Mouse (Mus musculus) neural tube, embryonic 14.5 days (tissue): ENCODE measurements around the gene Pogz. TPM values are rescaled to one million over a fixed set of nuclear protein-coding genes. Genes with fewer than 3 reads are reported as not detected.

Experiments used
- ATAC-seq: fragments of 200-750 bp; cut with Nextera tagmentation; 2 replicates; pipeline ENCODE4 v1.8.0; 2017; ENCODE audit warnings: low read depth, mild to moderate bottlenecking, moderate TSS enrichment, moderate library complexity
- H3K27ac ChIP-seq: fragments of 300-500 bp; sonication (generic); 2 replicates; pipeline ENCODE4 v1.5.1; 2014; ENCODE audit warnings: low read depth, mild to moderate bottlenecking, control low read depth, low read length, moderate library complexity, mixed read lengths
- H3K27me3 ChIP-seq: fragments of 300-500 bp; sonication (generic); 2 replicates; pipeline ENCODE4 v1.6.1; 2014; ENCODE audit warnings: low read length; ENCODE audit not compliant: control insufficient read depth, insufficient read depth
- H3K36me3 ChIP-seq: fragments of 300-500 bp; sonication (generic); 2 replicates; pipeline ENCODE4 v1.6.1; 2014; ENCODE audit warnings: low read length, mixed read lengths; ENCODE audit not compliant: control insufficient read depth, insufficient read depth
- H3K4me1 ChIP-seq: fragments of 300-500 bp; sonication (generic); 2 replicates; pipeline ENCODE4 v1.6.1; 2014; ENCODE audit warnings: low read length; ENCODE audit not compliant: control insufficient read depth, insufficient read depth
- H3K4me2 ChIP-seq: fragments of 300-500 bp; sonication (generic); 2 replicates; pipeline ENCODE4 v1.6.1; 2014; ENCODE audit warnings: mild to moderate bottlenecking, low read depth, low read length, control low read depth
- H3K4me3 ChIP-seq: fragments of 300-500 bp; sonication (generic); 2 replicates; pipeline ENCODE4 v1.5.1; 2014; ENCODE audit warnings: low read depth, low read length, control low read depth, mixed read lengths
- H3K9ac ChIP-seq: fragments of 300-500 bp; sonication (generic); replicated peaks from 2 replicates; pipeline ENCODE4 v1.6.1; 2014; ENCODE audit warnings: low read depth, mild to moderate bottlenecking, control low read depth, low read length, mixed read lengths
- H3K9me3 ChIP-seq: fragments of 300-500 bp; sonication (generic); 2 replicates; pipeline ENCODE4 v1.6.1; 2016; ENCODE audit warnings: low read length; ENCODE audit not compliant: control insufficient read depth
- WGBS: fragments of 180-500 bp; shearing (Covaris S2); extraction: QIAGEN DNeasy Blood & Tissue Kit; methylation state at CpG from one replicate; pipeline ENCODE4 v1.1.7; 2014; 5-methylcytosine and 5-hydroxymethylcytosine counted together
- polyA plus RNA-seq: library from polyadenylated mRNA; unstranded; fragments of >200 nt; fragmentation: Nextera tagmentation; extraction: Ambion mirVana; gene quantifications from 2 replicates; pipeline ENCODE4 v1.2.1, GENCODE M21; 2014

Pogz gene
- polyA plus RNA-seq, 1 experiment from 2014 or later: 26.6 TPM

DNA sequence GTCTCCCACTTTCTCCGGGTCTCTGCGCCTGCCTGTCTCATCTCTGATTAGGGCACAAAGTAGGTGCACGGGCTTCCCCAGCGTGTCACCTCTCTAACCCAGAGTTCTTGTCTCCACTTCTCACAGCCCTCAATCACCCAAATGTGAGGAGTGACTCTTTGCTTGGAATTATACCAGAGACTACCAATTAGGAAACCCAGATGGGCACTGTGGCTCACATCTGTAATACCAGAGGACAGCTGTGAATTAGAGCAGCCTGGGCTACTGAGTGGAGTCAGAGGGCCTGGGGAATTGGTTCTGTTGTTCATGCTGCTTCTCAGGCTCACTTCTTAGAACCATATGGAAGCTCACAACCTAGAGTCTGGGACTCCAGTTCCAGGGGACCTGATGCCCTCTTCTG, 32.4 kb upstream of the Pogz start:
- H3K27me3 ChIP-seq: no peaks in the 10 kb centered on the region
- H3K4me3 ChIP-seq: no peak overlapping the region
- H3K4me1 ChIP-seq: no peaks in the 10 kb centered on the region
- 79% methylated on average over 4 of the region's 4 CpGs for WGBS
- no peaks in the 10 kb centered on the region for H3K36me3 ChIP-seq
- no peaks in the 10 kb centered on the region for H3K9me3 ChIP-seq
- no peak for ATAC-seq
- H3K9ac ChIP-seq: no peak overlapping the region
- no peak overlapping the region for H3K4me2 ChIP-seq
- no peak overlapping the region for H3K27ac ChIP-seq

DNA sequence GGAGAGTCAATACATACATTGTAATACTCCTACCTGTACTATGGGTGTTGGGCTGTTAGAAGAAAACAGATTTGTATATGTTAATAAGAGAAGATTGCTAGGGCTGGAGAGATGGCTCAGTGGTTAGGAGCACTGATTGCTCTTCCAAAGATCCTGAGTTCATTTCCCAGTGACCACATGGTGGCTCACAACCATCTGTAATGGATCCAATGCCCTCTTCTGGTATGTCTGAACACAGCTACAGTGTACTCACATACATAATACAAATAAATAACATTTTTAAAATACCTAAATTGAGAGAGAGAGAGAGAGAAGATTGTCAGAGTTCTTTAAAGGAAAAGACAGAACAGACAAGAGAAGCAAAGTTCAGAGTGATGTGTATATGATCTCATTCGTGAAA, 29.1 kb upstream of the Pogz start:
- H3K27ac ChIP-seq: no peak overlapping the region
- no peaks in the 10 kb centered on the region for H3K27me3 ChIP-seq
- no peaks in the 10 kb centered on the region for H3K9me3 ChIP-seq
- no peaks in the 10 kb centered on the region for H3K36me3 ChIP-seq
- WGBS: 85% methylated on average over 1 of the region's 1 CpGs
- no peak overlapping the region for H3K4me2 ChIP-seq
- ATAC-seq: no peak
- H3K9ac ChIP-seq: no peak overlapping the region
- H3K4me3 ChIP-seq: no peak overlapping the region
- H3K4me1 ChIP-seq: no peaks in the 10 kb centered on the region

DNA sequence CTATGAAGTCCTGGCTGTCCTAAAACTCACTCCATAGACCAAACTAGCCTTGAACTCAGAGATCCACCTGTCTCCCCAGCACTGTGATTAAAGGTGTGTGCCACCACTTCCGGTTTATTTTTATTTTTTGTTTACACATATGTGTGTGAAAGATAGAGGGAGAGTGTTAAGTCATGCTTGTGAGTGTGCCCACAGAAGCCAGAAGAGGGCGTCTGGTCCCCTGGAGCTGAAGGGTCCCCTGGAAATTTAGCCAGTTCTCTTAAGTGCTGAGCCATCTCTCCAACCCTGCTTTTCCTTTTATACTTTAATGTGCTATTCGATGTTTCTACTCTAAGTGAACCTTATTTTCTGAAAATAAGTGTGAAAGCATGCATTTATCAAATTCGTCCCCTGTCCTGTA, 25.7 kb upstream of the Pogz start:
- WGBS: 14% methylated on average over 4 of the region's 4 CpGs
- H3K9me3 ChIP-seq: no peaks in the 10 kb centered on the region
- H3K4me1 ChIP-seq: no peaks in the 10 kb centered on the region
- no peak overlapping the region for H3K9ac ChIP-seq
- no peaks in the 10 kb centered on the region for H3K36me3 ChIP-seq
- H3K27ac ChIP-seq: no peak overlapping the region
- H3K4me3 ChIP-seq: no peak overlapping the region
- no peak for ATAC-seq
- peak overlapping the region; percentile 6; the same call in 1 of the 2 replicates for H3K4me2 ChIP-seq
- H3K27me3 ChIP-seq: no peaks in the 10 kb centered on the region

DNA sequence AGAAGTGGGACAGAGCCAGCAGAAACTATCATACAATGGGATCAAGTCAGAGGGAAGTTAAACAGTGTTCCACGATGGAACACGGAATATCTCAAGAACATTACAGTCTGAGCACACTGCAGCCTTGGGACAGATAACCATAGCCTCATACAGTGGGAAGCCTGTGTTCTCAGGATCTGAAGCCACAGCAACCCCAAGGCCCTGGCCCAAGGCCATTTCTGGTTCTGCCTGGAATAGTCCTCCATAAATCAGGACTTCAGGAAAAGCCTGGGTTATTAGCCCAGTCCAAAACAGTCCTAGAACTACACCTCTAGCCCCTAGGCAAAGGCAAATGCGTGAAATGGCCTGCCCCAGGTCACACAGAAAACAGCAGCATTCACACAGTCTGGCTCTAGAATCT, 23.7 kb upstream of the Pogz start:
- 87% methylated on average over 3 of the region's 3 CpGs for WGBS
- Histone ChIP-seq H3K27me3 (no peaks in the 10 kb centered on the region), H3K27ac (no peak overlapping the region), H3K4me3 (no peak overlapping the region), H3K4me2 (no peak overlapping the region), H3K9me3 (no peaks in the 10 kb centered on the region), H3K4me1 (no peaks in the 10 kb centered on the region), H3K9ac (no peak overlapping the region), H3K36me3 (no peaks in the 10 kb centered on the region)
- ATAC-seq: no peak

GRCm38 (mm10) chr3:94814063-94814462, 23.3 kb upstream of the Pogz start:
- no peak overlapping the region for H3K4me3 ChIP-seq
- no peak overlapping the region for H3K4me2 ChIP-seq
- WGBS: 81% methylated on average over 4 of the region's 4 CpGs
- H3K27me3 ChIP-seq: no peaks in the 10 kb centered on the region
- H3K27ac ChIP-seq: no peak overlapping the region
- no peaks in the 10 kb centered on the region for H3K9me3 ChIP-seq
- H3K9ac ChIP-seq: no peak overlapping the region
- H3K36me3 ChIP-seq: no peaks in the 10 kb centered on the region
- ATAC-seq: no peak
- no peaks in the 10 kb centered on the region for H3K4me1 ChIP-seq

- Histone ChIP-seq H3K36me3 (no peaks in the 10 kb centered on the region), H3K27ac (no peak overlapping the region), H3K9ac (no peak overlapping the region), H3K27me3 (no peaks in the 10 kb centered on the region), H3K4me2 (no peak overlapping the region), H3K9me3 (no peaks in the 10 kb centered on the region), H3K4me1 (no peaks in the 10 kb centered on the region), H3K4me3 (no peak overlapping the region)
- WGBS: 82% methylated on average over 4 of the region's 4 CpGs
- ATAC-seq: no peak
Observed at GRCm38 (mm10) chr3:94814663-94815062, 22.7 kb upstream of the Pogz start.

GRCm38 (mm10) chr3:94815603-94816002, 21.8 kb upstream of the Pogz start:
- Histone ChIP-seq H3K27ac (no peak overlapping the region), H3K4me3 (no peak overlapping the region), H3K36me3 (no peaks in the 10 kb centered on the region), H3K27me3 (no peaks in the 10 kb centered on the region), H3K9ac (no peak overlapping the region), H3K9me3 (no peaks in the 10 kb centered on the region), H3K4me2 (no peak overlapping the region), H3K4me1 (no peaks in the 10 kb centered on the region)
- no peak for ATAC-seq

GRCm38 (mm10) chr3:94817731-94818130, 19.6 kb upstream of the Pogz start:
- H3K4me2 ChIP-seq: no peak overlapping the region
- no peaks in the 10 kb centered on the region for H3K27me3 ChIP-seq
- H3K36me3 ChIP-seq: no peaks in the 10 kb centered on the region
- H3K27ac ChIP-seq: no peak overlapping the region
- no peak for ATAC-seq
- no peaks in the 10 kb centered on the region for H3K9me3 ChIP-seq
- H3K9ac ChIP-seq: no peak overlapping the region
- no peak overlapping the region for H3K4me3 ChIP-seq
- H3K4me1 ChIP-seq: no peaks in the 10 kb centered on the region
- 88% methylated on average over 2 of the region's 2 CpGs for WGBS

- no peak overlapping the region for H3K4me2 ChIP-seq
- no peak for ATAC-seq
- WGBS: 80% methylated on average over 23 of the region's 24 CpGs
- no peaks in the 10 kb centered on the region for H3K27me3 ChIP-seq
- H3K36me3 ChIP-seq: no peaks in the 10 kb centered on the region
- no peak overlapping the region for H3K27ac ChIP-seq
- no peak overlapping the region for H3K9ac ChIP-seq
- no peak overlapping the region for H3K4me3 ChIP-seq
- H3K4me1 ChIP-seq: no peaks in the 10 kb centered on the region
- no peaks in the 10 kb centered on the region for H3K9me3 ChIP-seq
Observed at GRCm38 (mm10) chr3:94819452-94820425, 17.6 kb upstream of the Pogz start.
